Mouse (Mus musculus) hindbrain, embryonic 15.5 days (tissue): Measurements from ENCODE around the gene Shank2. TPM values are rescaled to one million over a fixed set of nuclear protein-coding genes. Genes with fewer than 3 reads are reported as not detected.

Experiments used
- ATAC-seq: fragments of 200-750 bp; cut with Nextera tagmentation; 2 replicates; pipeline ENCODE4 v1.8.0; 2017; ENCODE audit warnings: low read depth, moderate number of reproducible peaks, moderate TSS enrichment; ENCODE audit not compliant: low FRiP score
- H3K27ac ChIP-seq: fragments of 300-500 bp; sonication (generic); replicated peaks from 2 replicates; pipeline ENCODE4 v1.5.1; 2015; ENCODE audit warnings: mild to moderate bottlenecking, inconsistent platforms
- H3K27me3 ChIP-seq: fragments of 300-500 bp; sonication (generic); 2 replicates; pipeline ENCODE4 v1.6.1; 2015; ENCODE audit warnings: control low read depth, inconsistent platforms
- H3K36me3 ChIP-seq: fragments of 300-500 bp; sonication (generic); 2 replicates; pipeline ENCODE4 v1.6.1; 2015; ENCODE audit warnings: control low read depth, inconsistent platforms
- H3K4me1 ChIP-seq: fragments of 300-500 bp; sonication (generic); replicated peaks from 2 replicates; pipeline ENCODE4 v1.6.1; 2015; ENCODE audit warnings: control low read depth, inconsistent platforms
- H3K4me2 ChIP-seq: fragments of 300-500 bp; sonication (generic); 2 replicates; pipeline ENCODE4 v1.6.1; 2015; ENCODE audit warnings: moderate library complexity, mild to moderate bottlenecking, inconsistent platforms
- H3K4me3 ChIP-seq: fragments of 300-500 bp; sonication (generic); 2 replicates; pipeline ENCODE4 v1.5.1; 2015; ENCODE audit warnings: mild to moderate bottlenecking, inconsistent platforms
- H3K9ac ChIP-seq: fragments of 300-500 bp; sonication (generic); 2 replicates; pipeline ENCODE4 v1.6.1; 2015; ENCODE audit warnings: inconsistent platforms
- H3K9me3 ChIP-seq: fragments of 300-500 bp; sonication (generic); 2 replicates; pipeline ENCODE4 v1.6.1; 2016; ENCODE audit warnings: control low read depth, inconsistent platforms
- WGBS: fragments of 180-500 bp; shearing (Covaris S2); methylation state at CpG from one replicate; pipeline ENCODE4 v1.1.7; 2015; 5-methylcytosine and 5-hydroxymethylcytosine counted together
- microRNA-seq: library from miRNA; unstranded; fragments of <30 nt; microRNA quantifications from one replicate; pipeline ENCODE4, GENCODE M21; 2016
- polyA plus RNA-seq: library from polyadenylated mRNA; unstranded; fragments of >200 nt; fragmentation: Nextera tagmentation; extraction: Ambion mirVana; gene quantifications from 2 replicates; pipeline ENCODE4 v1.2.1, GENCODE M21; 2015

The Shank2 gene
- polyA plus RNA-seq, 1 experiment from 2014 or later, result 10.2 TPM

DNA sequence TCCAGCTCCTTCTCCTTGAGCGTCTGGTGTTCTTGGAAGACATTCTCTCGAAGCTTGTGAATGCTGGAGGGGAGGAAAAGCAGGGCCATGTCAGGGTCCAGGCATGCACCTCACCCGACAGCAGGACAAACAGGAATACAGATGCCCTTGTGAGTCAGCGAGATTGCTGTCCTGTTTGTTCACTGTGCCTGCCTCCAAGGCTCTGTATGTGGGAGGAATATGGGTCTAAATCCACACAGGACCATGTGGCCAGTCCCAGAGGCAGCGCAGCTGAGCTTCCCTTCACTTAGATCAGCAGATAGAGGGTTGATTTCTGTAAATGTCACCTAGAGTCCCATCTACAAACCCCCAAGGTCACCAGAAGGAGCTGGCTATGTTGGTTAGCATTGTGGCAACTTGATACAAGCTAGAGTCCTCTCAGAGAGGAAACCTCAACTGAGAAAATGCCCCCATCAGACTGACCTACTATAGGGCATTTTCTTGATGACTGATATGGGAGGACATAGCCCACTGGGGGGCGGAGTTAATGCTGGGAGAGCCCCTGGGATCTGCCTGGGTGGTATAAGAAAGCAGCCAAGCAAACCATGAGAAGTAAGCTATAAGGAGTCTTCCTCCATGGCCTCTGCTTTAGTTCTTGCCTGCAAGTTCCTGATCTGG is 459.6 kb downstream of the Shank2 start:
- no peak overlapping the region for H3K27ac ChIP-seq
- WGBS, result 96% methylated on average over 6 of the region's 6 CpGs
- no peaks in the 10 kb centered on the region for H3K9me3 ChIP-seq
- no peak overlapping the region for H3K4me3 ChIP-seq
- H3K27me3 ChIP-seq, result no peaks in the 10 kb centered on the region
- no peaks in the 10 kb centered on the region for H3K4me1 ChIP-seq
- no peak for ATAC-seq
- H3K4me2 ChIP-seq, result no peak overlapping the region
- H3K36me3 ChIP-seq, result peaks cover 86% of the 10 kb centered on the region
- H3K9ac ChIP-seq, result no peak overlapping the region

DNA sequence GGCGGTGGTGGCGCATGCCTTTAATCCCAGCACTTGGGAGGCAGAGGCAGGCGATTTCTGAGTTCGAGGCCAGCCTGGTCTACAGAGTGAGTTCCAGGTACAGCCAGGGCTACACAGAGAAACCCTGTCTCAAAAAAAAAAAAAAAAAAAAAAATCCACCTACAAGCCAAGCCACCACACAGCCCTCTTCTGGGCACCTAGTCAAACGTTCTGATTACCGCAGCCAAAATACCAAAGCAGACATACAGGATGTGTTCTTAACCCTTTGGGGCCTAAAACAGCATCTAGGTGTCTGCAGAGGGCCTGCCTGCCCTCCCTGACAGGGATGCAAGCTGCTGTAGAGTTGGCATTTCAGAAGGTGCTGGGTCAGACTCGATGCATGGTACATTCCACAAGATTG is 460.8 kb downstream of the Shank2 start:
- H3K4me3 ChIP-seq, result no peak overlapping the region
- H3K27me3 ChIP-seq, result no peaks in the 10 kb centered on the region
- no peak overlapping the region for H3K4me2 ChIP-seq
- no peaks in the 10 kb centered on the region for H3K4me1 ChIP-seq
- no peak overlapping the region for H3K27ac ChIP-seq
- WGBS, result 93% methylated on average over 7 of the region's 7 CpGs
- no peaks in the 10 kb centered on the region for H3K9me3 ChIP-seq
- ATAC-seq, result no peak
- peaks cover 74% of the 10 kb centered on the region for H3K36me3 ChIP-seq
- H3K9ac ChIP-seq, result no peak overlapping the region

DNA sequence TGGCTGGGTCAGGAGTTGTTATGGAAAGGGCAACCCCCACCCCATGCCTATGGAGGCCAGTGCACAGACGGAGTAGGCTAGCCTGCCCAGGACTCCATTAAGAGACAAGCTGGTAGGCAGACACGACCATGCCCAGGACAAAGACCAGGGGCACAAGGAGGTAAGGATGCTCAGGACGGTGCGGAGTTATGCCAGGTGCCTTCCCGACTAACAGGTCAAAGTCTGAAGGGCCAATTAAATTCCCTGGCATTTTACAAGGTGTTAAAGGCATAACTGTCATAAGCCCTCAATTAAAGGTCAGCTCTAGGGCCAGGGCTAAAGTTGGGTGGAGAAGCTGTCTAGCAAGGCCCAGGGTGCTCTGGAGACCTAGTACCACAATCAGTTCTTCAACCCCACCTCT is 467.0 kb downstream of the Shank2 start:
- no peak overlapping the region for H3K27ac ChIP-seq
- no peaks in the 10 kb centered on the region for H3K9me3 ChIP-seq
- H3K27me3 ChIP-seq, result no peaks in the 10 kb centered on the region
- H3K36me3 ChIP-seq, result peaks cover 19% of the 10 kb centered on the region
- H3K4me1 ChIP-seq, result peaks cover 21% of the 10 kb centered on the region
- H3K4me3 ChIP-seq, result 0 out of 2 replicates have a peak overlapping the region, but pooled peaks have one; percentile 64
- no peak overlapping the region for H3K9ac ChIP-seq
- 95% methylated on average over 5 of the region's 5 CpGs for WGBS
- H3K4me2 ChIP-seq, result peak overlapping the region; percentile 72; the same call in 1 of the 2 replicates
- ATAC-seq, result no peak

DNA sequence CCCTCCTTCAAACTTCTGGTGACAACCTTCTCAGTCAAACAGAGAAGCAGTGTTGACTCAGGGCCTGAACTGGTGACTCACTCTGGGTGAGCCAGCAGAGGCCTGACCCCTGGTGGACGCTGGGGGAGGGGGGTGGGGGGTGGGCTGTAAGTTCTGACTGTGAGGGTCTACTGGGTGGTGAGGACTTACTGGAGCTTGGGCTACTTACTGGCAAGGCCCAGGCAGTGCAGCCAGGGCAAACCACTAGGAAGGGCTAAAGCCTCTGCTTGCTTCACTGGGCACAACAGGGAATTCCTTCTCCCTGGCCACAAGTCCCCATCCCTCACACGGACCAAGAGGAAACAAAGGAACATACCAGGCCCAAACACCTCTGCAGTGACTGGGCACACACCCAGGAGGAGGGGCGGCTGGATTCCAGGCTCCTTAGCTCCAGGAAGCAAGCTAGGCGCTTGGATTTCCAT is 467.5 kb downstream of the Shank2 start:
- Histone ChIP-seq H3K9ac (peak overlapping the region; percentile 89), H3K4me1 (peaks cover 21% of the 10 kb centered on the region), H3K9me3 (no peaks in the 10 kb centered on the region), H3K36me3 (peaks cover 15% of the 10 kb centered on the region; the same call in 1 of the 2 replicates), H3K4me2 (peak overlapping the region; percentile 72), H3K27ac (no peak overlapping the region), H3K27me3 (no peaks in the 10 kb centered on the region), H3K4me3 (peak overlapping the region; percentile 64)
- no peak for ATAC-seq
- 15% methylated on average over 4 of the region's 4 CpGs for WGBS

DNA sequence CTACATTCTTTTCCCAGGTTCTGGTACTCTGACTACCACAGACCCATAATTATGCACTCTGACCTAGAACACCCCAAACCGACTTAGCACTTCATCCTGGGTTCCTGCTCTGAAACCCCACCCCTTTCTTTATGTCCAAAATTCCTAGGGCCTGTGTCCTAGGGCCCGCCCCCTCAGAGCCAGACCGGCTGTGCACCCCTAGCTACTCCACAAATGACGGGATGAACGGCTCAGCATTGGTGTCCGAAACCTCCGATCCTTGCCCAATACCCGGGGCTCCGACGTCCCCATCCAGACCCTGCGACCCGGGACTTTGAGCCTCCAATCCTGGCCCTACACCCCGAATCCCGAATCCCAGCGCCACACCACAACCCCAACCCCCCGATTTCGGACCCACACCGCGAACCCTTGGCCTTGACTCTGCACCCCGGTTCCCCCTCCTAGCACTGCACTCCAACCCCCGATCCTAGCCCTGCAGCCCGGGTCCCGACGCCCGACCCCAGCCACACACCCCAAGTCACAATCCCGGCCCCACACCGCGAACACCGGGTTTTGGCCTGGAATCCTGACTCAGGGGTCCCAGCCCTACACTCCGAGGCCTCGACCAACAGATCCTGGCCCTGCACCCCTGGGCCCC is 468.3 kb downstream of the Shank2 start:
- ATAC-seq, result peak; percentile 17
- H3K9ac ChIP-seq, result peak overlapping the region; percentile 89
- no peaks in the 10 kb centered on the region for H3K9me3 ChIP-seq
- peaks cover 21% of the 10 kb centered on the region for H3K4me1 ChIP-seq
- 1% methylated on average over 31 of the region's 31 CpGs for WGBS
- H3K36me3 ChIP-seq, result peaks cover 7% of the 10 kb centered on the region; the same call in 1 of the 2 replicates
- peak overlapping the region; percentile 80 for H3K27ac ChIP-seq
- peak overlapping the region; percentile 72 for H3K4me2 ChIP-seq
- peak overlapping the region; percentile 64 for H3K4me3 ChIP-seq
- no peaks in the 10 kb centered on the region for H3K27me3 ChIP-seq

DNA sequence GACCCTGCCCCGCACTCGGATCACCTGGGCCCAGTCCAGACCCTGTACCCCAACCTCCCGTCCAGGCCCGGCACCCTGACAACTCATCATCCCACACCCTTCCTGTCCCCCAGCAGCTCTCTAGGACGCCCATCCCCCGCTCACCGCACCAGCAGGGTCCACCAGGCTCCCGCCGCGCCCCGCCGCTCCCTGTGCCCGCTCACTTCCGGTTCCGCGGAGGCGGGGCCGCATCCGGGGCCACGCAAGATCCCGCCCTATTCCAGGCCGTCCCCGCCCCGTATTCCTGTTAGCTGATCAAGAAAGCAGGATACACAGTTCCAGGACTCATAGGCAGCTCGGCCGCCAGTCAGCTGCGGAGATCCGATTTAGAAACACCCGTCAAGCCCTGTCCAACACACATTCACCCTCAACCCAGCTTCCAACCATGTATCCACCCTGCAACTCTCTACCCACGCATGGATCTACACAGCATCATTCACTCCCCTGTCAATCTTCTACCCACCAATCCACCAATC is 468.9 kb downstream of the Shank2 start, which contains the start of gene Cttn:
TSS of gene Cttn (minus strand) at position 465 of the 515 bp plus-strand sequence.
- H3K36me3 ChIP-seq, result 0 out of 2 replicates have a peak, but pooled peaks cover 2% of the 10 kb centered on the region
- WGBS, result 2% methylated on average over 30 of the region's 30 CpGs
- no peaks in the 10 kb centered on the region for H3K9me3 ChIP-seq
- H3K4me2 ChIP-seq, result peak within 1 kb of the TSS; percentile 72
- H3K4me3 ChIP-seq, result peak within 1 kb of the TSS; percentile 64
- peak within 1 kb of the TSS; percentile 80 for H3K27ac ChIP-seq
- ATAC-seq, result peak; percentile 97
- peak within 1 kb of the TSS; percentile 89 for H3K9ac ChIP-seq
- no peaks in the 10 kb centered on the region for H3K27me3 ChIP-seq
- H3K4me1 ChIP-seq, result peaks cover 21% of the 10 kb centered on the region

DNA sequence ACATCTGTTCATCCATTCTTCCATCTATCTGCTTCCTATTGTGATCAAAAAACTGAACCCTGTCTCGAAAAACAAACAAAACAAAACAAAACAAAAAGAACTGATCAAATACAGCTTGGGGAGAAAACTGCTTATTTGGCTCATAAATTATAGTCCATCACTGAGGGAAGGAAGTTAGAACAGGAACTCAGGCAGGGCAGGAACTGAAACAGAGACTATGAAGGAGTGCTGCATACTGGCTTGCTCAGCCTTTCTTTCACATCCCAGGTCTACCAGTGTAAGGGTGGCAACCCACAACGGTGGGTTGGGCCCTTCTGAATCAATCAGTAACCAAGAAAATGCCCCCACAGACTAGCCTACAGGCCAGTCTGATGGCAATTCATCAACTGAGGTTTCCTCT is 469.4 kb downstream of the Shank2 start:
- Histone ChIP-seq H3K27me3 (no peaks in the 10 kb centered on the region), H3K4me3 (peak overlapping the region; percentile 64), H3K36me3 (peaks cover 4% of the 10 kb centered on the region; the same call in 1 of the 2 replicates), H3K4me2 (peak overlapping the region; percentile 72), H3K27ac (peak overlapping the region; percentile 80), H3K9ac (peak overlapping the region; percentile 89), H3K4me1 (peaks cover 21% of the 10 kb centered on the region), H3K9me3 (no peaks in the 10 kb centered on the region)
- 73% methylated on average over 2 of the region's 2 CpGs for WGBS
- no peak for ATAC-seq

DNA sequence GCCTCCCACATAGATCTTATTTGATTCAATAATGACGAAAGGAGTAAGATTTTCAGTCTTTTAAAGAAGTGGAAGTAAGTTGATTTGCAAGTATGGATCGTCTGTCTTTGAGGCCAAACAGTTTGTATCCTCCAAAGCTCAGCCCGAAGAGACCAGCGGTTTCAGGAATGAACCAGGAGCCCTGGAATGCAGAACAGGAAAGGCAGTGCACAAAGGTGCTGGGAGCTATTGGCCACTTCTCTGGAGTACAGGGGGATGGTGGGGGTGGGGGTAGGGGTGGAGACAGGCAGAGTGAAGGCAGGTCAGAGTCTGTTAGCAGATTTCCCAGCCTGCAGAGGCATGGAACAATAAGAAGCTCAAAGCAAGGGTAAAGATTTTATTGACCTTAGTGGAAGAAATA is 471.8 kb downstream of the Shank2 start:
- H3K4me3 ChIP-seq, result no peak overlapping the region
- H3K27ac ChIP-seq, result no peak overlapping the region
- WGBS, result 78% methylated on average over 4 of the region's 4 CpGs
- no peak overlapping the region for H3K9ac ChIP-seq
- H3K27me3 ChIP-seq, result no peaks in the 10 kb centered on the region
- peaks cover 19% of the 10 kb centered on the region for H3K4me1 ChIP-seq
- no peak overlapping the region for H3K4me2 ChIP-seq
- peaks cover 14% of the 10 kb centered on the region for H3K36me3 ChIP-seq
- no peak for ATAC-seq
- H3K9me3 ChIP-seq, result no peaks in the 10 kb centered on the region

Small RNAs within 50 kb of the gene (microRNA-seq; reads per million reads assigned to microRNA genes)
- 7.2 reads per million, percentile 25 among the genes with 10 or more reads in this experiment for gene Mir3105

Other genes starting within 250 kb of the Shank2 start
- 37.8 and 39.9 TPM in 2 replicates for gene Osbpl5, start 244.9 kb upstream of the Shank2 start, polyA plus RNA-seq
- gene Mrgprg, start 234.9 kb upstream of the Shank2 start, polyA plus RNA-seq, result not detected in 2 replicates
- 7.0 and 11.2 TPM in 2 replicates for gene Mrgpre, start 217.4 kb upstream of the Shank2 start, polyA plus RNA-seq
- gene Nadsyn1, start 179.1 kb upstream of the Shank2 start, polyA plus RNA-seq, result 7.2 and 7.7 TPM in 2 replicates
- 78.4 and 80.3 TPM in 2 replicates for gene Dhcr7, start 178.8 kb upstream of the Shank2 start, polyA plus RNA-seq
- not detected in 2 replicates for gene Gm498, start 135.1 kb upstream of the Shank2 start, polyA plus RNA-seq